Mouse (Mus musculus) stomach, embryonic 14.5 days (tissue): Measurements from ENCODE around the gene Hibadh. TPM values are rescaled to one million over a fixed set of nuclear protein-coding genes. Genes with fewer than 3 reads are reported as not detected.

ENCODE experiments used
- ATAC-seq: fragments of 200-750 bp; cut with Nextera tagmentation; 2 replicates; pipeline ENCODE4 v1.8.0; 2017; ENCODE audit warnings: low read depth, moderate TSS enrichment; ENCODE audit not compliant: insufficient number of reproducible peaks, insufficient read depth, low FRiP score
- H3K27ac ChIP-seq: fragments of 300-500 bp; sonication (generic); 2 replicates; pipeline ENCODE4 v1.5.1; 2014; ENCODE audit warnings: mild to moderate bottlenecking, low read length, moderate library complexity, mixed read lengths
- H3K27me3 ChIP-seq: fragments of 300-500 bp; sonication (generic); 2 replicates; pipeline ENCODE4 v1.6.1; 2014; ENCODE audit warnings: low read length, control low read depth, mixed read lengths; ENCODE audit not compliant: control insufficient read depth, insufficient read depth
- H3K36me3 ChIP-seq: fragments of 300-500 bp; sonication (generic); 2 replicates; pipeline ENCODE4 v1.6.1; 2014; ENCODE audit warnings: mild to moderate bottlenecking, control low read depth, low read length, moderate library complexity, mixed read lengths; ENCODE audit not compliant: control insufficient read depth, insufficient read depth
- H3K4me1 ChIP-seq: fragments of 300-500 bp; sonication (generic); 2 replicates; pipeline ENCODE4 v1.6.1; 2014; ENCODE audit warnings: low read length, control low read depth, mixed read lengths; ENCODE audit not compliant: control insufficient read depth, insufficient read depth
- H3K4me2 ChIP-seq: fragments of 300-500 bp; sonication (generic); replicated peaks from 2 replicates; pipeline ENCODE4 v1.6.1; 2014; ENCODE audit warnings: low read depth, low read length, control low read depth
- H3K4me3 ChIP-seq: fragments of 300-500 bp; sonication (generic); 2 replicates; pipeline ENCODE4 v1.5.1; 2014; ENCODE audit warnings: low read depth, low read length, control low read depth
- H3K9ac ChIP-seq: fragments of 300-500 bp; sonication (generic); replicated peaks from 2 replicates; pipeline ENCODE4 v1.6.1; 2014; ENCODE audit warnings: low read depth, mild to moderate bottlenecking, control low read depth, low read length, moderate library complexity, mixed read lengths
- H3K9me3 ChIP-seq: fragments of 300-500 bp; sonication (generic); 2 replicates; pipeline ENCODE4 v1.6.1; 2016; ENCODE audit warnings: low read depth, low read length, control low read depth; ENCODE audit not compliant: control insufficient read depth
- WGBS: fragments of 180-500 bp; shearing (Covaris S2); extraction: QIAGEN DNeasy Blood & Tissue Kit; methylation state at CpG from one replicate; pipeline ENCODE4 v1.1.7; 2014; 5-methylcytosine and 5-hydroxymethylcytosine counted together
- polyA plus RNA-seq: library from polyadenylated mRNA; unstranded; fragments of >200 nt; fragmentation: Nextera tagmentation; extraction: Ambion mirVana; gene quantifications from 2 replicates; pipeline ENCODE4 v1.2.1, GENCODE M21; 2014

Gene Hibadh
- polyA plus RNA-seq, 1 experiment from 2014 or later: 61.8 TPM

DNA sequence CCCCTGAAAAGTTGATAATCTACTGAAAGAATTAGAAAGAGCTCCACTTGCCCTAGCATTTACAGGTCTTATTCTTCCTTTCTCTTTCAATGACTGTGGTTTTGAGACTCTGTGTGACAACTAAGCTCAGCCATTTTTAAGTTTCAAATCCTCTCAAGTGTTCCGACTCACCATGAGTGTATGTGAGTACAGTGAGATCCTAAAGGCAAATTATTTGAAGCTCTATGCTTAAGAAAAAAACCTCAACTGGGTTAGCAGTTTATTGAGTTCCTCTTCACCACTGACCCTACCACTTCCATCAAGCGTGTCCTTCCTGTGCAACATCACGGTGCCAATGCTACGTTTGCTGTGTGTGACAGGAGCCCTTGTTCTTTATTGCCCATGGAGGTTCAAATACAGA is 9.6 kb downstream of the Hibadh start:
- Histone ChIP-seq H3K27me3 (no peaks in the 10 kb centered on the region), H3K4me1 (no peaks in the 10 kb centered on the region), H3K9ac (no peak overlapping the region), H3K36me3 (peaks cover 5% of the 10 kb centered on the region; the same call in 1 of the 2 replicates), H3K4me2 (no peak overlapping the region), H3K9me3 (no peaks in the 10 kb centered on the region), H3K27ac (no peak overlapping the region), H3K4me3 (no peak overlapping the region)
- no peak for ATAC-seq
- 92% methylated on average over 4 of the region's 4 CpGs for WGBS

DNA sequence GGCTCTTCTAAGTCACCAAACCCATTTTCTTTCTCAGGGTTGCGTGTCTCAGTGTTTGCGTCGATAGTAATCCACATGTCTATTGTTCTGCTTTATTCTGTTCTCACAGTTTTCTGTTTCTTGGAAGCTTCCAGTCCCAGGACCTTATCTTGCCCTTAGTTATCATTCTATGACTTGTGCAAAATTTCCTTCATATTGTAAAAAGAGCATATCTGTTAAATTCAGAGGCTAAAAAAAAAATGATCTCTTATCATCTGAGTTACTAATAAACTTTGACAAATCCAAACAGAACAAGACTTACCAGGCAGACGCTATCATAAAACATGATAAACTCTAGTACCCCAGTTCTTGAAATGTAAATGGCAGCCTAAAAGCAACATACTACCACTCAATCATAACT is 11.0 kb downstream of the Hibadh start:
- no peak overlapping the region for H3K27ac ChIP-seq
- no peak for ATAC-seq
- H3K27me3 ChIP-seq: no peaks in the 10 kb centered on the region
- WGBS: 90% methylated on average over 4 of the region's 4 CpGs
- H3K9me3 ChIP-seq: no peaks in the 10 kb centered on the region
- H3K4me2 ChIP-seq: no peak overlapping the region
- H3K36me3 ChIP-seq: peaks cover 5% of the 10 kb centered on the region; the same call in 1 of the 2 replicates
- H3K4me3 ChIP-seq: no peak overlapping the region
- no peaks in the 10 kb centered on the region for H3K4me1 ChIP-seq
- H3K9ac ChIP-seq: no peak overlapping the region

DNA sequence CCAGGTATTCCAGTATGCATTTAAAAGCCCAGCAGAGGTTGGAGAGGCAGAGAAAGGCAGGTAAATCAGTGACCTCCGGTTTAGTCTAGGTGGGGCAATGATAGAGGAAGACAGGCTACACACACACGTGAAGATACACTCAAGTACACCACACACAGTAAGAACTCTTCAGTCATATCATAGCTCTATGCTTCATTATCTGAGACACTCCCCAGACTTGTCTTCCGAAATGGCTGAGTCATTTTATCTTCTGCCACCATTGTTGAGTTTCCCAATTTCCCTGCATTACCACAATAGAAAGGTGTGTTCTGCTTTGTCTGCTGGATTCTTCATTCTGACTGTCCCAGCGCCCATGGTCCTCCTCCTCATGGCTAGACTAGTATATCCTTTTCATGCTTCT is 13.5 kb downstream of the Hibadh start:
- Histone ChIP-seq H3K4me3 (no peak overlapping the region), H3K4me2 (no peak overlapping the region), H3K36me3 (peaks cover 5% of the 10 kb centered on the region), H3K27me3 (no peaks in the 10 kb centered on the region), H3K9ac (no peak overlapping the region), H3K9me3 (no peaks in the 10 kb centered on the region), H3K27ac (no peak overlapping the region), H3K4me1 (peaks cover 10% of the 10 kb centered on the region; the same call in 1 of the 2 replicates)
- 88% methylated on average over 4 of the region's 4 CpGs for WGBS
- ATAC-seq: no peak

DNA sequence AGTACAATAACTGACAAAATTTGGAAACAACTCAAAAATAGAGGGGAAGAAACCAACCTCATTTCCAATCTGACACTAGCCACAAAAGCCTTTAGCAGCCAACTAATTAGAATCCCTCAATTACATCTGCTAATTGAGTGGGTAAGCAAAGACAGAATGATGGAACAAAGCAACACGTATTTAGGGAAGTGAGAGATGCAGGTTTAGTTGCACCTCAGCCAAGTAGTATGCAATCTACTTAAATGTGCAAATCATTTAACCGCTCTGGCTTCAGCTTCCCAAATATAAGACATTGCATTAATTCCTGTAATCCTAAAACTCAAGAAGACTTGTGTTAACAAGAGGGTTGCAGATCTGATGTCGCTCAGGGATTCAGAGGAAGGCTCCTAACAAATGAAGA is 16.4 kb downstream of the Hibadh start:
- Histone ChIP-seq H3K9me3 (no peaks in the 10 kb centered on the region), H3K27me3 (no peaks in the 10 kb centered on the region), H3K4me1 (peaks cover 13% of the 10 kb centered on the region; the same call in 1 of the 2 replicates), H3K4me3 (no peak overlapping the region), H3K4me2 (no peak overlapping the region), H3K9ac (no peak overlapping the region), H3K27ac (no peak overlapping the region), H3K36me3 (peaks cover 11% of the 10 kb centered on the region)
- 91% methylated on average over 3 of the region's 3 CpGs for WGBS
- ATAC-seq: no peak

DNA sequence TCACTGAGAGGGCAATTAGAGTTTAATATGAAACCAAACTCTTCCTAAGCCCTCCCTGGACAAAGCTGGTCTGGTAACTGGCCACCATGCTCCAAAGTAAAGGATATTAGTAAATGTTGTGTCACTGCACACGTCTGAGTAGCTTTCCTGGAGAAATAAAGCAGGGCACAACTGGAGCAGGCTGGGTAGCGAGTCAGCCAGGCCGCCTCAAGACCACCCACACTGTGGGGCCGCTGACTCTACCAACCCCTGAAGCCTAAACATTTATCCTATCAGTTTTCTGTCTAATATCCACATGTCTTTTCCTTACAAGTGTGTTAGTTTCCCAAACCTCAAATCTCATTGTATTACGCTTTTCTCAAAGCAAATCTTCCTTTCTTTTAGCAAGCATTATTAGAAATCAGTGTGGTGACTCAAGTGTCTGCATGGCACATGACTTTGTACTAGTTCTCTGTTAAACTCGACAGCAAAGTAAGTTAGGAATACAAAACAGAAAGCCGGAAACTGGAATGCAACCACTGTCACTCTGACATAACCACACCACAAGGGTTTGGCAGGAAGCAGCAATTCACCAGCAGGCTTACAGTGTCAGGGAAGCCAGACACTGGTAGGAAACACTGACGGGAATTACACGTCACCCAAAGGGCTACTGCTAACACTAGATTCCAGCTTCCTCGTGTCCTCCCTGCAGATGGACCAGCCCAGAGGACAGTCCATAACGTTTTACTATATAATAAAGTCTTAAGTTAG is 18.3 kb downstream of the Hibadh start:
- Histone ChIP-seq H3K4me2 (no peak overlapping the region), H3K4me1 (peaks cover 13% of the 10 kb centered on the region; the same call in 1 of the 2 replicates), H3K9me3 (no peaks in the 10 kb centered on the region), H3K36me3 (peaks cover 7% of the 10 kb centered on the region), H3K27ac (peak overlapping the region; percentile 61), H3K9ac (no peak overlapping the region), H3K27me3 (no peaks in the 10 kb centered on the region), H3K4me3 (no peak overlapping the region)
- no peak for ATAC-seq
- WGBS: 32% methylated on average over 11 of the region's 11 CpGs

DNA sequence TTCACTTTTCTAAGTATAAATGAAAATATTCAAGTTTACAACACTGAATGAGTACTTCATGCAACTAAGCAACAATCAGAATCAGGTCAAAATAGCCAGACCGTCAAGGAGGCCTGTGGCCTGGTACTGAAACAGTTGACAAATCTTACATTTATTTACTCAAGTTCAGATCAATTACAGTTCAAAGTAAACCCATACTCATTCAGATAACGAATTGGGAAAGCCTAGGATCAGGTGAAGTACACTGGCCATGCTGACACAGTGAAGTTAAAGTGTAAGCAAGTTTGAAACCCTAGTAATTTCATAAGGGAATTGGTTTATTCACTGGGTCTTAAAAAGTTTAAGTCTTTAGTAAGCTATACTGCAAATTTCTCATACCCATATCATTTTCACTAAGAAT is 20.1 kb downstream of the Hibadh start:
- H3K4me1 ChIP-seq: peaks cover 13% of the 10 kb centered on the region; the same call in 1 of the 2 replicates
- no peak overlapping the region for H3K9ac ChIP-seq
- 53% methylated on average over 2 of the region's 2 CpGs for WGBS
- no peak for ATAC-seq
- H3K4me2 ChIP-seq: no peak overlapping the region
- peaks cover 7% of the 10 kb centered on the region for H3K36me3 ChIP-seq
- no peak overlapping the region for H3K27ac ChIP-seq
- no peaks in the 10 kb centered on the region for H3K27me3 ChIP-seq
- no peak overlapping the region for H3K4me3 ChIP-seq
- no peaks in the 10 kb centered on the region for H3K9me3 ChIP-seq

DNA sequence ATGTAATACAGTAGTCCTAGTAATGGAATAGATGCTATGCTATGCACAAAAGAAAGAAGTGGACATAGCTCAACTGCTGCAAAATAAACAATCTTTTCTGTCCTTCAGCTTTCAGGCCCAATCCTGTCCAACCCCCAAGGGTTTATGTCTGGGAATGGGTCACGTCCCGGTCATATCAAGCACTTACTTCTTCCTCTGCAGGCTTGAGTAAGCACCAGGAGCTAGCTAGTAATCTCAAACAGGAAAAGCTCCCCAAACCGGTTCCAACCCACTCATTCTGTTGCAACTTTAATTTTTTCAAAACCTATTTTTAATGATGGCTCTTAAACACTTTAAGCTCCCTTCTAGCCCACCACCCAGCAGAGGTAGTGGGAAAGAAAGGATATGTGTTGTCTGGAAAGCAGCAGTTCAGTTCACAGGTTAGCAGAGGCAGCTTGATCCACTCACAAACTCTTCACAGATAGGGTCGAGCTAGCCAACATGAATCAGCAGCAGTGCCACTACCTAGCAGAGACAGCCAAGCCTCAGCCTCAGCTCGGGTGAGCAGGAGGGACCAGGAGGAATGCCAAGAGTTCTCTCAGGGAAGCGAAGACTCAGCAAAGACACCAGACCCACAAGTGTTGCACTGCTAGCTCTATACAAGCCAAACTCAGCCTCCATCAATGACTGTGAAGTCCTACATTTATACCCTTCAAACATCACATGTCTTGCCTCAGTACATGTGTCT is 30.4 kb downstream of the Hibadh start:
- H3K36me3 ChIP-seq: peaks cover 4% of the 10 kb centered on the region; the same call in 1 of the 2 replicates
- peak; percentile 75 for ATAC-seq
- WGBS: 56% methylated on average over 6 of the region's 6 CpGs
- no peak overlapping the region for H3K9ac ChIP-seq
- H3K9me3 ChIP-seq: no peaks in the 10 kb centered on the region
- no peak overlapping the region for H3K4me2 ChIP-seq
- H3K27me3 ChIP-seq: no peaks in the 10 kb centered on the region
- H3K4me1 ChIP-seq: no peaks in the 10 kb centered on the region
- no peak overlapping the region for H3K4me3 ChIP-seq
- peak overlapping the region; percentile 82; the same call in 1 of the 2 replicates for H3K27ac ChIP-seq

DNA sequence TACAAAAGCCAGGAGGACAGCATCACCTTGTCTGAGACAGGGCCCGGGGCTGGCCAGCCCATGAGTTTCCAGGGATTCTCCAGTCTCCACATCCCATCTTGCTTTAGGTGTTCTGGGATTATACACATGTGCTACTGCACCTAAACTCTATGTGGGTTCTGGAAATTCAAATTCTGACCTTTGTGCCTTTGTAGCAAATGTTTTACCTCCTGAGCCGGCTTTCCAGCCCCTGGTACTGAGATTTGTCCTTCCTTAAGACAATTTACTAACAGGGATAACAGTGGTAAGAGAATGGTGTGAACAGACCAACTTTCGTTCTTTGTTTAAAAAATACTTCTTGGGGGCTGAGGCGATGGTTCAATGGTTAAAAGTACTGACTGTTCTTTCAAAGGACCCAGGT is 32.1 kb downstream of the Hibadh start:
- 87% methylated on average over 4 of the region's 4 CpGs for WGBS
- no peak overlapping the region for H3K4me3 ChIP-seq
- no peaks in the 10 kb centered on the region for H3K4me1 ChIP-seq

More for the DNA sequence above, 32.1 kb downstream of the Hibadh start:
- H3K27ac ChIP-seq: no peak overlapping the region
- H3K4me2 ChIP-seq: no peak overlapping the region
- no peak for ATAC-seq
- no peak overlapping the region for H3K9ac ChIP-seq
- H3K9me3 ChIP-seq: no peaks in the 10 kb centered on the region
- no peaks in the 10 kb centered on the region for H3K27me3 ChIP-seq
- H3K36me3 ChIP-seq: peaks cover 4% of the 10 kb centered on the region; the same call in 1 of the 2 replicates
